Mouse (Mus musculus) cerebellum, postnatal 4 days (tissue): ENCODE results near the gene Gtpbp2.

Source experiments
- DNase-seq, 2 experiments: peaks; one replicate each; pipeline ENCODE4 v3.0.0; 2022; ENCODE audit warnings: low spot score in 2 of 2, mixed read lengths in 1 of 2

The Gtpbp2 gene

GRCm38 (mm10) chr17:46152847-46153782 lies 7.7 kb upstream of the Gtpbp2 start, which contains the start of gene Mad2l1bp:
Mad2l1bp (minus strand) TSS chr17:46153553.
- DNase-seq, result peak; percentile 60 to 76

- DNase-seq, result no peak
Observed at GRCm38 (mm10) chr17:46154336-46154735, 6.5 kb upstream of the Gtpbp2 start.

DNA sequence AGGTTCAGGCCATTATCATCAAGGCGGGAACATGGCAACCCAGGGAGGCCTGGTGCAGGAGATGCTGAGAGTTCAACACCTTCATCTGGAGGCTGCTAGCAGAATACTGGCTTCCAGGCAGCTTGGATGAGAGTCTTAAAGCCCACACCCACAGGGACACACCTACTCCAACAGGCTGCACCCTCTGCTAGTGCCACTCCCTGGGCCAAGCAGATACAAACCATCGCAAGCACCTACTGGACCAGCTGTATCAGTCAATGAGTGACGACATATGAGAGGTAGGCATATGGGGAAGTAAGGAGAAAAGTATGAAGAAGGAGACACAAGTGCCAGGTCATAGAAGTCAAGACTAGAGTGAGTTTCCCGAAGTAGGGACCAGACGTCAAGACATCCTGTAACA lies 4.2 kb upstream of the Gtpbp2 start:
- no peak for DNase-seq

GRCm38 (mm10) chr17:46157131-46157530 lies 3.7 kb upstream of the Gtpbp2 start:
- no peak for DNase-seq

GRCm38 (mm10) chr17:46159236-46159635 lies 1.6 kb upstream of the Gtpbp2 start:
- no peak for DNase-seq

- peak; percentile 69 to 75 for DNase-seq
Observed at GRCm38 (mm10) chr17:46160090-46160662, 656 bp upstream of the Gtpbp2 start.

DNA sequence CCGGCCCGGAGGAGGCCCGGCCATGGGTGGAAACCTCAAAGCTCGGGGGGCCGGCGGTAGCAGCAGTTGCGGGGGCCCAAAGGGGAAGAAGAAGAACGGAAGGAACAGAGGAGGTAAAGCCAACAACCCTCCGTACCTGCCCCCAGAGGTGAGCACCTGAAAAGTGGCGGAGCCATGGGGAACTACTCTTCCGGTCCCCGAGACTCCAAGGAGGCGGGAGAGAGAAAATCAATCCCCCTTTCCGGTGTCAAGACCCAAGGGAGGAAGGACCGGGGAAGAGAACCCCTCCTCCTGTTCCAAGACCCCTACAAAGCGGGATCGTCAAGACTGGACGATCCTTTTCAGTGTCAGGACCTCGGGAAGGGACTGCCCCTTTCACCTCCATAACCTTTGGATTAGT lies 347 bp downstream of the Gtpbp2 start:
- no peak for DNase-seq

DNA sequence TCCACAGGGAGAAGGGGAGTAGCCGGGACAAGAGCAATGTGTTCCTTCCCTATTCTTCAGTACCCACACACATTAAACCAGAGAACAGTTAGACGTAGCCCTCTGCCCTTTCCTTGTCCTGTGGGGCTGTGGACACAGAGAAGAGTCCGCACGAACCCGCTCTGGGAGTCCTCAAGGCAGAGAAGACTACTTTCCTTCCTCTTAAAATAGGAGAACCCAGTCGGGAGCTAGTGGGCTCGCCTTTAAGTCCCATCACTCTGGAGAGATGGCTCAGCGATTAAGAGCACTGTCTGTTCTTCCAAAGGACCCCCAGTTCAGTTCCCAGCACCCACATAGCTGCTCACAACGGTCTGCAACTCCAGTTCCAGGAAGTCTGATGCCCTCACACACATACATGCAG lies 878 bp downstream of the Gtpbp2 start:
- DNase-seq, result no peak

DNA sequence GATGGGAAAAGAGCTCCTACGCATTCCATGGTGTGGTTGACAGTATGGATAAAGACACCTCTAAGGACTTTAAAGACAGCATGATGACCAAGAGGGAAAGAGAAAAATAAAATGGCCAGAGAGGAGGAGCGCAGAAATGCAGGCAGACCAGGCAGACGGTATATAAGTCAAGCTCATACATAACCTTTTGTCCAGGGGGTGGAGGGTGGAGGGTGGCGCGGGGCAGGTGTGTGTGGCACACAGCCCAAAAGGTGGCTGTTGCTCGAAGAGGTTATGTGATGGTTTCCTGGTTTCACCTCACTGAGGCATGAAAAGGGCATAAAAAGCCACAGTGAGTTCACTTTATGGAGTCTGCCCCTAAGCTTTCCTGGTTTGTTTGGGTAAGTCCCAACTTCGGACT lies 1.7 kb downstream of the Gtpbp2 start:
- DNase-seq, result no peak

DNA sequence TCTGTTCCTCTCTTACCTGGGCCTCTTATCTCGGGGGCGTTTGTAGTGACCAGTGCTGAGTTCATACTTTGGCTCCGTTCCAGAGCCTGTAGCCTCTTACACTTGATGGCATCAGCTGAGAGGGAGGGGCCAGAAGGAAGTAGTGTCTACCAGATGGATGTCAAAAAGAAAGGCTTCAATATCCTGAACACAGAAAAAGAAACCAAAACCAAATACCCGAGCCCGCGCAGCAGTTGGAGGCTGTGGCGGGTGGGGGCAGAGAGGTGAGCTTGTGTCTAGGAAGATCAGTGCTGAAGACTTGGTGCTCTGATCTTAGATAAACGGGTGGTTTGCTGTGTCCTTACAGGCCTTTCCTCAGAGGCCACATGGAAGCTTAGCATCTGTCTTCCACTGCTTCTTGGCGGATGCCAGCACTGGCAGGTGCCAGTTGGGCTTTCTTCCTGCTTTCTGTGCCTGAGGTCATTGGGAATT lies 2.2 kb downstream of the Gtpbp2 start:
- DNase-seq, result no peak

DNA sequence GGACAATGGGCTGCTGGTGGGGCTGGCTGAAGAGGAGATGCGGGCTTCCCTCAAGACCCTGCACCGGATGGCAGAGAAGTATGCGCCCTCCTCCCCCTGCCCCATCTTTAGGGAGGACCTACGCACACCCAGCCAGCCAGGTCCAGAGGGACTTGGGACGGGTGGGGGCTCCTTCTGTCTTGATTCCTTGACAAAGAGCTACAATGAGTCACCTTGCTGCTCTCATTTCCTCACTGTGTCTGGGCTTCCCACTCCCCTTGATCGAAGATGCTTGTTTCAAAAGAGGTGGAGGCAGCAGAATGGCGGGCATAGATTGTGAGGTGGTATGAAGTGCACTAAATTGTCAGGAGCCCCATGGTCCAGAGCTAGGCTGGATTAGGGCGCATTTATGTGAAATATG lies 3.5 kb downstream of the Gtpbp2 start:
- DNase-seq, result no peak

- DNase-seq, result no peak
Observed at GRCm38 (mm10) chr17:46164791-46165190, 4.0 kb downstream of the Gtpbp2 start.

DNA sequence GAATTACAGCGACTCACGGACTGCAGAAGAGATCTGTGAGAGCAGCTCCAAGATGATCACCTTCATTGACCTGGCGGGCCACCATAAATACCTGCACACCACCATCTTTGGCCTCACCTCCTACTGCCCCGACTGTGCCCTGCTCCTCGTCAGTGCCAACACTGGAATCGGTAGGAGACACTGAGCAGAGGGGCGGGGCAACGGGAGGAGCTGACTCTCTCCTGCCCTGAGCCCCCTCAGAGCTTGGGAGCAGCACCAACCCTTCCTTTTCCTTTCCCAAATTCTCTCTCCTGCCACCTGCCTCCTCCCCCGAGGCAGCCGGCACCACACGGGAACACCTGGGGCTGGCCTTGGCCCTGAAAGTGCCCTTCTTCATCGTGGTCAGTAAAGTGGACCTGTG lies 4.6 kb downstream of the Gtpbp2 start:
- no peak for DNase-seq

DNA sequence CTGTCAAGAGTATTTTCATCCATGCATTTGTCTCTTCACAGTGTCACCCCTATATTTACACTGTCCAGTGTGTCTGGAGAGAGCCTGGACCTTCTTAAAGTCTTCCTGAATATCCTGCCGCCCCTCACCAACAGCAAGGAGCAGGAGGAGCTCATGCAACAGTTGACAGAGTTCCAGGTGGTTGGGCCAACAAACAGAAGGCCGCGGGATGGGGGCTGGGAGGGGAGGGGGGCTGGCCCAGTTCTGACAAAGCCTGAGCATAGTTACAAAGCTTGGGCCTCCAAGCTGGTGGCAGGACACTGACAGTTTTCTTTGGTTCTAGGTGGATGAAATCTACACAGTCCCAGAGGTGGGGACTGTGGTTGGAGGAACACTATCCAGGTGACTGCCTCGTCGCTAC lies 5.4 kb downstream of the Gtpbp2 start:
- DNase-seq, result no peak

- no peak for DNase-seq
Observed at GRCm38 (mm10) chr17:46167014-46167413, 6.2 kb downstream of the Gtpbp2 start.

DNA sequence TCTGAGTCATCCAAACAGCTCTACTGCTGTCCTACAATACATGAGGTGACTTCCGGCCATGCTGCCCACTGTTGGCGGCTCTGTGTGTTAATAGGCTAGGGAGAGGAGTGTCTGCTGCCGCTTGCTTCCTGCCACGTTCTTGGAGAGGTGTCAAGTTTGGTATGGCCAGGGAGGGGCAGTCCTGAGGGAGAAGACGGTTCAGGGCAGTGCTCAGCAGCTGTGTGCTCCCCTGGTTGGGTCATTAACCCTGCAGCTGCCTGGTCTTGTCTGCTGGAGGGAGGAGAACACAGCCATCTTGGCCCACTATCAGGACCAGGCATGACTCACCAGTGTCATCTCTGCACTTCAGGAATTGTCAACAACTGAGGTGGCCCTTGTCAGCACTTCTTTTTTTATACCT lies 7.5 kb downstream of the Gtpbp2 start:
- DNase-seq, result no peak

GRCm38 (mm10) chr17:46168768-46169167 lies 7.9 kb downstream of the Gtpbp2 start:
- no peak for DNase-seq

DNA sequence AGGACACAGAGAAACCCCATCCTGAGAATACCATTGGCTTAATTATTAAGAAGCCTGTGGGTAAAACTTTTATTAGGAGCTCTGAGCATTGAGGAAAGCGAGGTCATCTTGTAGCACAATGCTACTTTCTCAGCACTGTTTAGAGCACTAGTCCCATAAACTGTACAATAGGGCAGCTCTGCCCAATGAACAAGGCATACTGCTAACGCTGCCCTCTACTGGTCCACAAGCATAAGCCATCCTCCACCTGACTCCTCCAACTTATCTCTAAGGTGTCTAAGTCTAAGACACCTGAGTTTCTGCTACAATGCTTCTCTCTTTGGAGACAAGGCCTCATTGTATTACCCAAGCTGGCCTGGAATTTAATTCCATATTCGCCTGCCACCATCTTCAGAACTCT lies 9.7 kb downstream of the Gtpbp2 start:
- DNase-seq, result no peak

- no peak for DNase-seq
Observed at GRCm38 (mm10) chr17:46182273-46182672, 21.4 kb downstream of the Gtpbp2 start.

DNA sequence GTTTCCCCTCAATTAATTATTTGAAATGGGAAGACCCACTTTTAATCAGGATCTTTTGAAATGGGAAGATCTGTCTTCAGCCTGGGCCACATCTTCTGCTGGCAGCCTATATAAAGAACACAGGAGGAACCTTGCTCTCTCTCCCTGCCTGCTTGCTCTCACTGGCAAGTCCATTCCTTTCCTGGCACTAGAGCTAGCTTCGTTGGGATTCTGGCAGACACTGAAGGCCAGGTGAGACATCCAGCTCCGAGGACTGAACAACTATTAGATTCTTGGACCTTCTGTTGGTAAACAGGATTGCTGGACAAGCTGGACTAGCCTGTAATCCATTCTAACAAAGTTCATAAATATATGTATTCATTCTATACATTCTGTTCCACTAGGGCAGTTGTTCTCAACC lies 28.0 kb downstream of the Gtpbp2 start:
- no peak for DNase-seq

DNA sequence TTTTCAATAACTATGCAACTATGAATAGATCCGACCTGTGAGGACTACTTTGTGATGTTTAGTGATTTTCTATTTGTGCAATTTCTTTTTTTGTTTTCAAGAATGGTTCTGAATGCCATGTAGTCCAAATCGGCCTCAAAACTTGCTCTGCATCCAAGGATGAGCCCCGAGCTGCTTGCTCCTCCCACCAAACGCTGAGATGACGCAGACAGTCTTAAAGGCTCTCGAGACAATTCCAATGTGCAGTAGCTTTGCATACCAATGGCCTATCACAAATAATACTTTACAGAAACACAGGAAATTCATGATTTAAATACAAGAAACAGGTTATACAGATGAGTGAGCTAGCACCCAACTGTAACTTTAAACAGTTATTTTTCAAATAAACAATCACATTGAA lies 40.3 kb downstream of the Gtpbp2 start:
- DNase-seq, result no peak

DNA sequence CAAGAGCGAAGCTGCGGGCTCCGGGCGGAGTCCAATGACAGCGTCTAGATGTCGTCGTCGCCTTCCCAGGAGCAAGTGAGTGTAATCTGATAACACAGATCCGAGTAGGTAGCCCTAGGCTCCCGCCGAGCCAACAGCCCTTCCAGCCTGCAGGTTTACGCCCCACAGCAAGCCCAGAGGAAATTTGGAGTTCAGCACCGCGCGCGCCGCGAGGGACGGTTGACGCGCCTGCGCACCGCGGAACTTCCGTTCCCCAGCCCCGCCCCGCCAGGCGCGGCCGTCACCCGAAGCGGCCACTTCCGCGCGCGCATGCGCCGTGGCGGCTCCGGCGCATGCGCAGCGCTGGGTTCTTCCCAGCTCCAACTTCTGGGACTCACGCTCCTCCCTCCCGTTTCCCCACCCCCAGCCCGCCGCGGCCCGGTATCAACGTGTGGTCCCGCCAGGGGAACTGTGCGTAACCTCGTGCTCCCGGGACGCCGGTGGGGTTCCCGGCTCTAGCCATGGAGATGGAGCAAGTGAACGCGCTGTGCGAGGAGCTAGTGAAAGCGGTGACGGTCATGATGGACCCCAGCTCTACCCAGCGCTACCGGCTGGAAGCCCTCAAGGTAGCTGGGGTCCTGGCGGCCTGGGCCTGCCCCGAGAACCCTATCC lies 41.7 kb downstream of the Gtpbp2 start, which contains the start of the genes Polh and Xpo5:
TSS of gene Polh (minus strand) at position 225 of the 651 bp plus-strand sequence.
TSS of gene Xpo5 (plus strand) at position 362 of the 651 bp plus-strand sequence.
- DNase-seq, result peak; percentile 85 to 94
